Mouse (Mus musculus) B cell, adult (primary cell): ENCODE results near the gene Ube2g2. TPM values are rescaled to one million over a fixed set of nuclear protein-coding genes. Genes with fewer than 3 reads are reported as not detected.

Experiments used
- total RNA-seq: library from RNA; stranded (reverse); gene quantifications from 4 replicates; pipeline ENCODE4 v1.2.4, GENCODE M21; 2023; ENCODE audit not compliant: inconsistent age

Gene Ube2g2
- total RNA-seq = 37.9 to 44.1 TPM (median 41.3 TPM) in 4 replicates

DNA sequence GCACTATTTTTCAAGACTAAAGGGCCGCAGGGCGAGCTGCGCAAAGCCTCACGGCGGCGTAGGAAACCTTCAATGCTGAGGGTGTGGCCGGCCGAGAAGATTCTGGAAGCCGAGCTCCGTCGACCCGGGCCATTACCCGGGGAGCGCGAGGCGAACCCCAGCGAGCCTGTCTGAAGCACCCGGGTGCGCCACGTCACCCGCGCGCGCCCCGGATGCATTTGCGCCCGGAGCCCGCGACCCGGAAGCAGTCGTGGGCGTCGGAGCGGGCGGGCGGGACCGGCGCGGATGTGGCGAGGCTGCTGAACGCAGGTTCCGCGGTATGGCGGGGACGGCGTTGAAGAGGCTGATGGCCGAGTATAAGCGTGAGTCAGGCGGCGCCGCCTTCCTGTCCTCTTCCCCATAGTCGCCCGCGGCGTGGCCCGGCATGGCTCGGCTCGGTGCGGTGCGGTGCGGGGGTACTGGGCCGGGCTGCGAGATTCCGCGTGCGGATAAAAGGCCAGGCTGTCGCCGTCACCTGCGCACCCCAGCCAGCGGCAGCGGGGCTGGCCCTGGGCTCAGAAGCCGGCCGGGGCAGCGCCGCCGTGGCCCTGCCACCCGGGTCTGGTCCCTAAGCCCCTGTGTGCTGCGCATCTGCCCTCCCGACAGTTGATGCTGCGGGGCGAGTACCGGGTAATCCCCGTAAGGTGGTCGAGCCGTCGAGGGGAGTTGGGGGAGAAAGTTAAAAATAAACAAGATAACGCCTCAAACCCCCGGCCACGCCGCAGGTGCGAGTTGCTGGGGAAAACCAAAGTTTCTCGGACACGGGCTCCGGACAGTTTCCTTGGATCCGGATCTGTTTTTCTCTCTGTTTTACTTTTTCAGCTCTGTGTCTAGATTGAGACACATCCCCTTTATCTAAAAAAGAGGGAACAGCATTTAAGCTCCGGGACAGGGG lies at the start of gene Ube2g2:
TSS of gene Ube2g2 (plus strand) at position 221 of the 934 bp plus-strand sequence.

DNA sequence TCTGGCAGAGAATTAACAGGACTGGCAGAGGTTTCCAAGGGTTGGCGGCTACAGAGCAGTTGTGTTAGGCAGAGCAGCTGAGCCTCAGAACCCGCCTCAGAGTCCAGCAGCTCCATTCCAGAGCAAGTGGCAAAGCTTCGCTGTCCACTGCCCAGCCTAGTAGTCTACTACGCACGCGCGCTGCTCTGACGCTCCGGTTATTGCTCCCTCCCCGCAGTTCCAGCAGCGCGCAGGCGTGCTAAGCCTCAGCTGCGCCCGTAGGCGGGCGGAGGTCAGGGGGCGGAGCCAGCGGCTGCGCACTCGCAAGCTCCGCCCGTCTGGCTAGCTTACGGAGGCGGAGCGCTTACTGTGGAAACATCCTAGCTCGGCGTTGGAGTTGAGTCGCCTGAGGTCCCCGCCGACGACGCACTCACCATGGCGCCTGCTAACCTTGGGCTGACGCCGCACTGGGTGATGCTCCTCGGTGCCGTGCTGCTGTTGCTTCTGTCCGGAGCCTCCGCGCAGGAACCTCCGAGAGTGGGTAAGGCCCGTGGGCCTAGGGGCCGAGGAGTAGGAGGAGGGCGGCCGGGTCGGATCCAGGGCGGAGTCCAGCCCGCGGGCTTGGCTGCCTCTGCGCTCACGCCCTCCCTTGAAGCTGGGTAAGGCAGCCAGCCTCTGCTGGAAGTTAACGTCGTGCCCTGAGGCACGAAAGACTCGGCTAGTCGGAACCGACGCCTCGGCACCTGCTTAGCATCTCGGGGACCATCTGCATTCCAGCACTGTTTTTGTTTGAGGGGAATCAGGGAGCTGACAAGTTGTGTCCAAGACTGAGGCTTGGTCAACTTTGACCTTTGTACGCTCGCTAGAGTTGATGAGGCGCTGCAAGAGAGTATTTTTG lies 40.4 kb upstream of the Ube2g2 start, which contains the start of gene Pttg1ip:
TSS of gene Pttg1ip (plus strand) at position 313 of the 877 bp plus-strand sequence.

DNA sequence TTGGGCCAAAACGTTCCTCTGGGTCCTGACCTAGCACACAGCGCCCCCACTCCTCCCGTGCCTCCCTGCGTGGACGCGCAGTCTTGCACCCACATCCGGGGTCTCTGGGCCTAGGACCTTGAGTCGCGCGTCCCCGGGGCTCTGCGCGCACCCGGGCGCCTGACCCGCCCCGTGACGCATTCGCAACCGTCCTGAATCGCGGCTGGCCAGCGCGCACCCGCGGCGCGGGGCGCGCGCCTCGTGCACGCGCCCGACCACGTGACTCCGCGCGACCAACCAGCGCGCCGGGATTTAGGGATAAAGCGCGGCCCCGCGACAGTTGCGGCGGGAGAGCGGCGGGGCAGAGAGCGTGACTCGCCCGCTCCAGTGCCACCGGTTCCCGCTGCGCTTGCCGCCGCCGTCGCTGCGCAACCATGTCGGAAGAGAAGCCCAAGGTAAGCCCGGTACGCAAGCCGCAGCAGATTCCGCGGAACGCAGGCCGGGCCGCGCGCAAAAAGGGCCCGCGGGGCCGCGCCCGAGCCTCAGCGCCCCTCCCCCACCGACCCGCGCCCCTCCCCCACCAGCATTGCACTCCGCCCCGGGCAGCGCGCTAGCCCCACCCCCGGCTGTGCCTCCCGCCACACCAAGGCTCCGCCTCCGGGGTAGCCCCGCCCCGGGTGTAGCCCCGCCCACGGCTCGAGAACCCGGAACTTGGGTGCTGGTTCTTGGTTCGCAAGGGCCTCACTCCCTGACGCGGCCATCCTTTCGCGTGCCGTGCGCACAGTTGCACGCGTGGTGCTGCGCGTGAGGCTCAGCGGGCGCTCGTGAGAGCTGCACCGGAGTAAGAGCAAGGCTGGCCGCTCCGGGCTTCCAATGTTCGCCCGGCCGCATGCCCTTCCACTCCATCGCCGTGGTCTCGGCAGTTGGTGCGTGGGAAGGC lies 15.9 kb upstream of the Ube2g2 start, which contains the start of the genes Sumo3 and Gm49325:
TSS of gene Sumo3 (plus strand) at position 190 of the 919 bp plus-strand sequence.
TSS of gene Gm49325 (plus strand) at position 290 of the 919 bp plus-strand sequence.

DNA sequence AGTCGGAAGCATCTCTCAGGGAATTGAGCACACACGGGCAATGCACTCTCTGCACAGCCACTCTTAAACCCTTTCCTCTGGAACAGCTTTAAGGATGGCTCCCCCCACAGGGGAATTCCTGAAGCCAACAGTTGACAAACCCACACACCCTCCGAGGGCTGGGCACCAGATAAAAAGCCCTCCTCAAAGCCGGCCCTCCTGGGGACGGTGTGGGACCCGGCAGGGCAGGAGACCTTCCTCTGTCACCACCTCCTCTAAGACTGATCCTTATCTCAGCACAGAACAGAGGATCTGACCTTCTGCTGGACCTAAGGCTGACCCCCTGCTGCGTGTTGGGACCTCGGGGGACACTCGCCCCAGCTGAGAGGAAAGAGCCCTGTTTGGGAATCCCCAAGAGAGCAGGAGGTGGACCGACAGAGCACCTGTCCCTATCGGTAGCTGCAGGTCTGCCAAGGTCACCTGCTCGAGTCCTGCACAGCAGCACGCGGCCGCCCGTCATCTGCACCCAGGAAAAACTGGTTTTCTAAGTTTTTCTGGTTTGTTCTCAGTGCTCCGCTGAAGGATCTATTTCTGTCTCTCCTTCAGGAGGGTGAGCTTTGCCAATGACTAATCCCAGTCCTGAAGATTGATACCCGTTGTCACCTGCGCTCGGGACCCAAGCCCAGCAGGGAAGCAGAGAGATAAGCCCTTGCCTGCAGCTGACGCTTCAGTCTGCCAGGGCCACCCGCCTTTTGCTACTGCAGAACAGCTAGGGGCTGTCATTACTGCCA lies 64.0 kb downstream of the Ube2g2 start, which contains the start of gene Tspear:
TSS of gene Tspear (plus strand) at position 675 of the 770 bp plus-strand sequence.

DNA sequence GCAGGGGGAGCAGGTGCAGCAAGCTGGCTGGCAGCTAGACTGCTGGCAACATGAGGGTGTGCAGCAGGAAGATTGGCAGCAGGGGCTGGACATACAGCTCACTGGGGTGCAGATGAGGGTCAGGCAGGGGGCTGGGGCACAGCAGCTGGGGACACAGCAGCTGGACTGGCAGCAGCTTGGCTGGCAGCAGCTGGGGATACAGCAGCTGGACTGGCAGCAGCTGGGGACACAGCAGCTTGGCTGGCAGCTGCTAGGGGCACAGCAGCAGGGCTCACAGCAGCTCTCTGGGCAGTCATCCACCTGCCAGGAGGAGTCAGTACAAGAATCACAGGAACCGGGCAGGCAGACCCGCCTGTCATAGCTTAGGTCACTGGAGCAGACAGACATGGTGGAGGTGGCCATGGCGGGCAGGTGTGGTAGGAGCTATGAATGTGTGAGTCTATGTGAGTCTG lies 68.3 kb downstream of the Ube2g2 start, which contains the start of gene Gm19402:
TSS of gene Gm19402 (minus strand) at position 402 of the 452 bp plus-strand sequence.

Other genes with a start within 250 kb of the Ube2g2 start
- 1.2 to 2.1 TPM (median 1.6 TPM) in 4 replicates for gene Adarb1, start 204.0 kb upstream of the Ube2g2 start, total RNA-seq
- gene Fam207a, start 106.5 kb upstream of the Ube2g2 start, total RNA-seq = 18.5 to 25.2 TPM (median 21.4 TPM) in 4 replicates
- gene Itgb2, start 92.0 kb upstream of the Ube2g2 start, total RNA-seq = 75.6 to 80.7 TPM (median 79.8 TPM) in 4 replicates
- gene Pttg1ip, start 40.6 kb upstream of the Ube2g2 start, total RNA-seq = 72.1 to 89.4 TPM (median 78.3 TPM) in 4 replicates
- gene Sumo3, start 16.2 kb upstream of the Ube2g2 start, total RNA-seq = 58.9 to 65.6 TPM (median 62.4 TPM) in 4 replicates
- gene Gm49325, start 16.1 kb upstream of the Ube2g2 start, total RNA-seq = 1.3 to 12.1 TPM in 2 of 4 replicates, not detected in the others
- gene Tspear, start 64.3 kb downstream of the Ube2g2 start, total RNA-seq = 2.7 to 5.5 TPM (median 4.4 TPM) in 4 replicates
- not detected in 4 replicates for gene Gm19402, start 68.5 kb downstream of the Ube2g2 start, total RNA-seq
- not detected in 4 replicates for gene Gm9508, start 75.0 kb downstream of the Ube2g2 start, total RNA-seq
- not detected in 4 replicates for gene Gm10272, start 84.4 kb downstream of the Ube2g2 start, total RNA-seq
- gene Gm10024, start 89.2 kb downstream of the Ube2g2 start, total RNA-seq = not detected in 4 replicates
- not detected in 4 replicates for gene Gm10142, start 93.5 kb downstream of the Ube2g2 start, total RNA-seq
- gene Krtap12-1, start 98.3 kb downstream of the Ube2g2 start, total RNA-seq = not detected in 4 replicates
- not detected in 4 replicates for gene Gm10100, start 104.2 kb downstream of the Ube2g2 start, total RNA-seq
- gene Gm18596, start 120.4 kb downstream of the Ube2g2 start, total RNA-seq = not detected in 4 replicates
- not detected in 4 replicates for gene Gm9736, start 129.1 kb downstream of the Ube2g2 start, total RNA-seq
- not detected in 4 replicates for gene Gm3233, start 137.4 kb downstream of the Ube2g2 start, total RNA-seq
- not detected in 4 replicates for gene Gm3238, start 149.1 kb downstream of the Ube2g2 start, total RNA-seq
- gene Gm7138, start 154.7 kb downstream of the Ube2g2 start, total RNA-seq = not detected in 4 replicates
- not detected in 4 replicates for gene Gm3250, start 160.3 kb downstream of the Ube2g2 start, total RNA-seq
- gene Gm7137, start 165.9 kb downstream of the Ube2g2 start, total RNA-seq = not detected in 4 replicates
- not detected in 4 replicates for gene Gm9639, start 172.8 kb downstream of the Ube2g2 start, total RNA-seq
- gene Gm19668, start 176.9 kb downstream of the Ube2g2 start, total RNA-seq = not detected in 4 replicates
- gene Gm9507, start 189.6 kb downstream of the Ube2g2 start, total RNA-seq = not detected in 4 replicates
- gene Gm2696, start 192.4 kb downstream of the Ube2g2 start, total RNA-seq = not detected in 4 replicates
- not detected in 4 replicates for gene Krtap10-4, start 204.8 kb downstream of the Ube2g2 start, total RNA-seq
- not detected in 4 replicates for gene Krtap10-10, start 213.7 kb downstream of the Ube2g2 start, total RNA-seq
- gene Gm36176, start 224.5 kb downstream of the Ube2g2 start, total RNA-seq = not detected in 4 replicates
- gene Gm10318, start 230.6 kb downstream of the Ube2g2 start, total RNA-seq = not detected in 4 replicates
- not detected in 4 replicates for gene Gm3285, start 239.7 kb downstream of the Ube2g2 start, total RNA-seq